Mouse (Mus musculus) liver, adult 2 months (tissue): ENCODE data around the gene Mospd1.

Source experiments
- CTCF ChIP-seq: fragments of 200-500 bp; IDR thresholded peaks from 2 replicates; pipeline ENCODE4 v1.5.1; 2011; ENCODE audit warnings: low read depth, low read length, control low read depth
- POLR2A ChIP-seq: fragments of 200-500 bp; IDR thresholded peaks from 2 replicates; pipeline ENCODE4 v1.6.1; 2011; ENCODE audit warnings: low read length, control low read depth; ENCODE audit not compliant: insufficient read depth; ENCODE audit errors: extremely low read depth

GRCm38 (mm10) chrX:53364668-53365383 lies 5.5 kb downstream of the Mospd1 start:
- TF ChIP-seq POLR2A (no peak), CTCF (no peak)
